Mouse (Mus musculus) forebrain, embryonic 10.5 days (tissue): ENCODE results near the gene Mgarp. TPM values are rescaled to one million over a fixed set of nuclear protein-coding genes. Genes with fewer than 3 reads are reported as not detected.
"Not testable (repeated sequence)": the region's sequence is repeated elsewhere in the genome, so short reads cannot be mapped to it uniquely, and the experiment has no call there.

Experiments used
- DNase-seq: peaks from one replicate; pipeline ENCODE4 v3.0.0-alpha.2; 2017; ENCODE audit warnings: low spot score; ENCODE audit errors: extremely low spot score
- H3K27ac ChIP-seq: fragments of 300-500 bp; sonication (generic); 2 replicates; pipeline ENCODE4 v1.5.1; 2016; ENCODE audit warnings: mild to moderate bottlenecking
- H3K27me3 ChIP-seq: fragments of 300-500 bp; sonication (generic); 2 replicates; pipeline ENCODE4 v1.6.1; 2016; ENCODE audit warnings: mild to moderate bottlenecking; ENCODE audit not compliant: poor library complexity, severe bottlenecking
- H3K36me3 ChIP-seq: fragments of 300-500 bp; sonication (generic); replicated peaks from 2 replicates; pipeline ENCODE4 v1.6.1; 2016; ENCODE audit warnings: mild to moderate bottlenecking, moderate library complexity
- H3K4me1 ChIP-seq: fragments of 300-500 bp; sonication (generic); 2 replicates; pipeline ENCODE4 v1.6.1; 2016
- H3K4me3 ChIP-seq: fragments of 300-500 bp; sonication (generic); 2 replicates; pipeline ENCODE4 v1.5.1; 2016; ENCODE audit warnings: mild to moderate bottlenecking, moderate library complexity
- H3K9me3 ChIP-seq: fragments of 300-500 bp; sonication (generic); 2 replicates; pipeline ENCODE4 v1.6.1; 2016; ENCODE audit warnings: mild to moderate bottlenecking, moderate library complexity
- WGBS: fragments of 180-500 bp; shearing (Covaris S2); methylation state at CpG from one replicate; pipeline ENCODE4 v1.1.7; 2016; 5-methylcytosine and 5-hydroxymethylcytosine counted together
- polyA plus RNA-seq: library from polyadenylated mRNA; unstranded; fragments of >200 nt; fragmentation: Nextera tagmentation; extraction: Ambion mirVana; gene quantifications from 2 replicates; pipeline ENCODE4 v1.2.1, GENCODE M21; 2016

Gene Mgarp
- polyA plus RNA-seq, 1 experiment from 2014 or later, result 8.4 TPM

- H3K4me3 ChIP-seq, result peak overlapping the region; percentile 71
- H3K4me1 ChIP-seq, result peaks cover 27% of the 10 kb centered on the region
- under 1% methylated on average over 15 of the region's 15 CpGs for WGBS
- no peaks in the 10 kb centered on the region for H3K9me3 ChIP-seq
- peak; percentile 86 for DNase-seq
- H3K36me3 ChIP-seq, result no peaks in the 10 kb centered on the region
- no peak overlapping the region for H3K27ac ChIP-seq
- peaks cover 21% of the 10 kb centered on the region for H3K27me3 ChIP-seq
These were observed 38.4 kb downstream of the Mgarp start for GRCm38 (mm10) chr3:51358181-51358580.

GRCm38 (mm10) chr3:51357624-51358023, 38.9 kb downstream of the Mgarp start:
- peak; percentile 46 for DNase-seq
- no peak overlapping the region for H3K27ac ChIP-seq
- peak overlapping the region; percentile 71 for H3K4me3 ChIP-seq
- WGBS, result 5% methylated on average over 14 of the region's 14 CpGs
- peaks cover 17% of the 10 kb centered on the region for H3K27me3 ChIP-seq
- H3K9me3 ChIP-seq, result no peaks in the 10 kb centered on the region
- H3K4me1 ChIP-seq, result peaks cover 27% of the 10 kb centered on the region
- no peaks in the 10 kb centered on the region for H3K36me3 ChIP-seq

- 46% methylated on average over 5 of the region's 5 CpGs for WGBS
- no peaks in the 10 kb centered on the region for H3K36me3 ChIP-seq
- H3K27me3 ChIP-seq, result peaks cover 15% of the 10 kb centered on the region; the same call in 1 of the 2 replicates
- no peak overlapping the region for H3K27ac ChIP-seq
- peaks cover 27% of the 10 kb centered on the region for H3K4me1 ChIP-seq
- no peaks in the 10 kb centered on the region for H3K9me3 ChIP-seq
- H3K4me3 ChIP-seq, result no peak overlapping the region; the same call in 1 of the 2 replicates
- no peak for DNase-seq
These were observed 39.5 kb downstream of the Mgarp start for GRCm38 (mm10) chr3:51357078-51357477.

DNA sequence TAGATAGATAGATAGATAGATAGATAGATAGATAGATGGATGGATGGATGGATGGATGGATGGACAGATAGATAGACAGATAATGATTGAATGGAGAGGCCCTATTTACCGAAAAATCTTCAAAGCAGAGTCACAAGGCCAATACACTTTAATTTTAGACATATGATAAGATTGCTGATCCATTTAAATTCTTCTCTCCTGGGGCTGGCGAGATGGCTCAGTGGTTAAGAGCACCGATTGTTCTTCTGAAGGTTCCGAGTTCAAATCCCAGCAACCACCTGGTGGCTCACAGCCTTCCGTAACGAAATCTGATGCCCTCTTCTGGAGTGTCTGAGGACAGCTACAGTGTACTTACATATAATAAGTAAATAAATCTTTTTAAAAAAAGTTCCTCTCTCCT, 41.6 kb downstream of the Mgarp start:
- not testable (repeated sequence) for H3K27me3 ChIP-seq, H3K27ac ChIP-seq, H3K4me3 ChIP-seq, H3K36me3 ChIP-seq, H3K9me3 ChIP-seq, DNase-seq
- peaks cover 20% of the 10 kb centered on the region for H3K4me1 ChIP-seq
- 88% methylated on average over 6 of the region's 6 CpGs for WGBS

DNA sequence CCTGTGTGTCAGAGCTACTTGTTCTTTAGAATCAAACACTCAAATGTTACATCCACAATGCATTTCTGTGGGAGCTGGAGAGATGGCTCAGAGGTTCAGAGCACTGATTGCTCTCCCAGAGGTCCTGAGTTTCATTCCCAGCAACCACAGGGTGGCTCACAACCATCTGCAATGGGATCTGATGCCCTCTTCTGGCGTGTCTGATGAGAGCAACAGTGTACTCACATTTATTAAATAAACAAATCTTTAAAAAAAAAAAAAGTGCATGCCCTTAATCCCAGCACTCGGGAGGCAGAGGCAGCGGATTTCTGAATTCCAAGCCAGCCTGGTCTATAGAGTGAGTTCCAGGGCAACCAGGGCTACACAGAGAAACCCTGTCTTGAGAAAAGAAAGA, 42.5 kb downstream of the Mgarp start:
- Histone ChIP-seq H3K9me3 (no peaks in the 10 kb centered on the region), H3K4me3 (no peak overlapping the region), H3K27me3 (no peaks in the 10 kb centered on the region), H3K4me1 (peaks cover 14% of the 10 kb centered on the region), H3K27ac (no peak overlapping the region), H3K36me3 (no peaks in the 10 kb centered on the region)
- WGBS, result 70% methylated on average over 3 of the region's 3 CpGs
- no peak for DNase-seq

DNA sequence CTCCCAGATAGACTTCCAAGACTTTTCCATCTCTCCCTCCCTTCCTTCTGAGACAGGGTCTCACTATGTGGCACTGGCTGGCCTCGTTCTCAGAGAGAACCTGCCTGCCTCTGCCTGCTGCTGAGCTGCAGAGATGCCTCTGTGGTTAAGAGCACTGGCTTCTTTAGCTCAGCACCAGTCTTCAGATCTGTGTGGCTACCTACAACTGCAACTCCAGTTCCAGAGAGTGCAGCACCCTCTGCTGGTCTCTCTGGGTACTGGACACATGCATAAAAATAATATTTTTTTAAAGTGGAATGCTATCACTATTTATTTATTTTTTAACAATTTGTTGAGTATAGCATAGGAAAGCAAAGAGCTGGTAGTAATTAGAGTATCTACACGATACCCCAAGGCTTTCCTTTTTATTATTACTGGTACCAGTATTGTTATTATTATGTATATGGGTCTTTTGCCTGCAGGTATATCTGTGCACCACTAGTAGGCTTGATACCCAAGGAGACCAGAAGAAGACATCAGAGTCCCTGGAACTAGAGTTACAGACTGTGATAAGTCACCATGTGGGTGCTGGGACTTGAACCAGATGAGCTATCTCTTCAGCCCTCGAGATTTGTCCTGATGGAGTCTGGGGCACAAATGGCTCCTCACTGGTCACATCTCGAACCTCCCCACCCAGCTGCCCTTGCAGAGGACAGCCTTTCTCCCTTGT, 43.1 kb downstream of the Mgarp start:
- Histone ChIP-seq H3K4me3 (no peak overlapping the region), H3K4me1 (peaks cover 8% of the 10 kb centered on the region), H3K27ac (no peak overlapping the region), H3K36me3 (no peaks in the 10 kb centered on the region), H3K9me3 (no peaks in the 10 kb centered on the region), H3K27me3 (no peaks in the 10 kb centered on the region)
- 72% methylated on average over 4 of the region's 4 CpGs for WGBS
- DNase-seq, result no peak

DNA sequence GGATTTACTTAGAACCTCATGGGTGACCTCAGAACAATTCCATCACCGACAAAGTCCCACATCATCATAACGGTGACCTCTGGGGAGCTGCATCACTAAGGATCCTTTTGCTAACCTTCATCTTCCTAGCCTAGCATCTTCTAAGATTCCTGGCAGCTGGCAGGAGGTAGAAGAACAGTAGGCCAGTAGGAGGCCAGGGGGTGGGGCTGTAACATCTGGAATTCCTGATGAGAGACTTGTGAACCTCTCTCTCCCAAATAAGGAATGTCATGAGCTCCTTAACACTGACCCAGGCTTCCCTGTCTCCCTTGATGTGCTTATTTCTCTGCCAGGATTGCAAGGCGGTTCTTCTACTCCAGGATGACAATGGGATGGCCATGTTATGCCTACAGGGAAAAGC, 45.7 kb downstream of the Mgarp start:
- Histone ChIP-seq H3K4me3 (no peak overlapping the region), H3K9me3 (no peaks in the 10 kb centered on the region), H3K27me3 (no peaks in the 10 kb centered on the region), H3K27ac (no peak overlapping the region), H3K36me3 (no peaks in the 10 kb centered on the region), H3K4me1 (peaks cover 4% of the 10 kb centered on the region; the same call in 1 of the 2 replicates)
- 41% methylated on average over 3 of the region's 3 CpGs for WGBS
- DNase-seq, result no peak

- H3K27ac ChIP-seq, result peak overlapping the region; percentile 3; the same call in 1 of the 2 replicates
- 56% methylated on average over 3 of the region's 3 CpGs for WGBS
These were observed 47.8 kb downstream of the Mgarp start for GRCm38 (mm10) chr3:51348646-51349238.

GRCm38 (mm10) chr3:51345017-51345416, 51.5 kb downstream of the Mgarp start:
- not testable (repeated sequence) for H3K27ac ChIP-seq, H3K27me3 ChIP-seq, DNase-seq, H3K9me3 ChIP-seq, H3K4me1 ChIP-seq, H3K4me3 ChIP-seq, H3K36me3 ChIP-seq
- WGBS, result 93% methylated on average over 2 of the region's 2 CpGs

More at GRCm38 (mm10) chr3:51348646-51349238, 47.8 kb downstream of the Mgarp start:
- no peak overlapping the region for H3K4me3 ChIP-seq
- no peaks in the 10 kb centered on the region for H3K36me3 ChIP-seq
- no peaks in the 10 kb centered on the region for H3K9me3 ChIP-seq
- peaks cover 4% of the 10 kb centered on the region; the same call in 1 of the 2 replicates for H3K4me1 ChIP-seq
- DNase-seq, result no peak
- no peaks in the 10 kb centered on the region for H3K27me3 ChIP-seq

GRCm38 (mm10) chr3:51344182-51344581, 52.4 kb downstream of the Mgarp start:
- WGBS, result 89% methylated on average over 6 of the region's 6 CpGs
- not testable (repeated sequence) for H3K4me1 ChIP-seq, H3K9me3 ChIP-seq, H3K27me3 ChIP-seq, H3K27ac ChIP-seq, DNase-seq, H3K36me3 ChIP-seq, H3K4me3 ChIP-seq

DNA sequence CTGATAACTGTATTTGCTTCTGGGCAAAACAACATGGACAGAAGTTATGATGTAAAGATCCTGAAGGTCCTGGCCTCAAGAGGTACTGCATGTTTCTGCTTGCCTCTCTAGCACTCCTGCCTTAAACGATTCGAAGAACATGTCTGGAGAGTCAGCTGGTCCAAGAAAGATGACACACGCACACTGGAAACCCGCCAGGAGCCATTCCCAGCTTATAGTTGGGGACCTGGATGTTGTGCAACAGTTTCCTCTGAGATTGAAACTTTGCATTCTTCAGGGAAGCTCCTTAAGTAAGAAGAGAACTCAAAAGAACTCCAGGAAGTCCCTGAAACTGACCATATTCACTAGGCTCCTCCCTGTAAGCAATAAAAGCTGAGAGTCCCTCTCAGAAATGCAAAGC, 53.3 kb downstream of the Mgarp start:
- no peaks in the 10 kb centered on the region for H3K27me3 ChIP-seq
- no peak overlapping the region for H3K27ac ChIP-seq
- WGBS, result 90% methylated on average over 4 of the region's 4 CpGs

GRCm38 (mm10) chr3:51342152-51342551, 54.4 kb downstream of the Mgarp start:
- H3K27me3 ChIP-seq, result no peaks in the 10 kb centered on the region
- peaks cover 19% of the 10 kb centered on the region for H3K4me1 ChIP-seq
- DNase-seq, result no peak
- H3K9me3 ChIP-seq, result no peaks in the 10 kb centered on the region; the same call in 1 of the 2 replicates
- 11% methylated on average over 9 of the region's 9 CpGs for WGBS
- H3K27ac ChIP-seq, result peak overlapping the region; percentile 99
- peak overlapping the region; percentile 97 for H3K4me3 ChIP-seq
- H3K36me3 ChIP-seq, result no peaks in the 10 kb centered on the region

More for the DNA sequence above, 53.3 kb downstream of the Mgarp start:
- Histone ChIP-seq H3K4me3 (no peak overlapping the region), H3K36me3 (no peaks in the 10 kb centered on the region), H3K9me3 (no peaks in the 10 kb centered on the region; the same call in 1 of the 2 replicates), H3K4me1 (peaks cover 17% of the 10 kb centered on the region)
- DNase-seq, result no peak
